Mouse (Mus musculus): Measurements from ENCODE around the gene Tubb5. TPM values are rescaled to one million over a fixed set of nuclear protein-coding genes. Genes with fewer than 3 reads are reported as not detected.
"Not testable (repeated sequence)": the region's sequence is repeated elsewhere in the genome, so short reads cannot be mapped to it uniquely, and the experiment has no call there.

Tubb5 gene
- polyA plus RNA-seq, 1 experiment from 2014 or later = 923 TPM

- peak within 1 kb of the TSS; percentile 66 for H3K27ac ChIP-seq (ENCODE audit: low read depth)
- H3K4me3 ChIP-seq (ENCODE audit: low read depth, low read length) = peak within 1 kb of the TSS; percentile 40
- H3K4me2 ChIP-seq (ENCODE audit: low read length) = peak within 1 kb of the TSS; percentile 70
- H3K9ac ChIP-seq (ENCODE audit: low read length) = peak within 1 kb of the TSS; percentile 75
- no peaks in the 10 kb centered on the region for H3K9me3 ChIP-seq (ENCODE audit: control insufficient read depth, low read length)
- DNase-seq (ENCODE audit: low spot score) (peak; percentile 98), ATAC-seq (replicated peaks; ENCODE audit: low FRiP score, low TSS enrichment, low read depth) (peak; percentile 86)
- H3K4me1 ChIP-seq (replicated peaks; ENCODE audit: control insufficient read depth, insufficient read depth, low read length) = peaks cover 9% of the 10 kb centered on the region
- no peaks in the 10 kb centered on the region for H3K27me3 ChIP-seq (replicated peaks; ENCODE audit: control insufficient read depth, insufficient read depth, low read length)
- H3K36me3 ChIP-seq (ENCODE audit: control insufficient read depth, insufficient read depth, low read length) = peaks cover 27% of the 10 kb centered on the region
- WGBS = under 1% methylated on average over 59 of the region's 59 CpGs
Observed at GRCm38 (mm10) chr17:35841076-35841950, 3.2 kb upstream of the Tubb5 start, which contains the start of gene Mdc1. Gene Mdc1, plus strand, starts transcription at chr17:35841515.

DNA sequence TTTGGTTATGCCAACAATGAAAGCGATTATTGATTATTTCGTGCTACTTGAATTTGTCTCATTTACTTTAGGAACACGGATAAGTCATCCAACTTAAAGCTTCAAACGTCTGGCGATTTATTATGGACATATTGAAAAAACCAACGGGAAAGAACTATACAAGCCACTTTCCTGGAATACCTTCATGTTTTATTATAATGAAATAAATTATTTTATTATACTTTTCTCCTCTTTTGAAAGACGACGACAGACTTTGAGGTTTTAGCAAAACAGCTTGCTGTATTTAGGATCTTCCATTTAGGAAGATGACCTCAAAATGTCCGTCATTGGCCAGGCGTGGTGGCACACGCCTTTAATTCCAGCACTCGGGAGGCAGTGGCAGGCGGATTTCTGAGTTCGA lies 2.5 kb upstream of the Tubb5 start:
- no peaks in the 10 kb centered on the region for H3K27me3 ChIP-seq (replicated peaks; ENCODE audit: control insufficient read depth, insufficient read depth, low read length)
- 52% methylated on average over 14 of the region's 14 CpGs for WGBS
- H3K9me3 ChIP-seq (ENCODE audit: control insufficient read depth, low read length) = no peaks in the 10 kb centered on the region
- H3K27ac ChIP-seq (ENCODE audit: low read depth) = peak overlapping the region; percentile 34; the same call in 1 of the 2 replicates
- H3K4me3 ChIP-seq (ENCODE audit: low read depth, low read length) = peak overlapping the region; percentile 40
- H3K36me3 ChIP-seq (ENCODE audit: control insufficient read depth, insufficient read depth, low read length) = peaks cover 27% of the 10 kb centered on the region
- peaks cover 14% of the 10 kb centered on the region for H3K4me1 ChIP-seq (replicated peaks; ENCODE audit: control insufficient read depth, insufficient read depth, low read length)
- no peak for DNase-seq (ENCODE audit: low spot score)
- no peak for ATAC-seq (replicated peaks; ENCODE audit: low FRiP score, low TSS enrichment, low read depth)
- peak overlapping the region; percentile 35; the same call in 1 of the 2 replicates for H3K9ac ChIP-seq (ENCODE audit: low read length)
- H3K4me2 ChIP-seq (ENCODE audit: low read length) = peak overlapping the region; percentile 70

- not testable (repeated sequence) for DNase-seq (ENCODE audit: low spot score); H3K27me3 ChIP-seq (replicated peaks; ENCODE audit: control insufficient read depth, insufficient read depth, low read length); ATAC-seq (replicated peaks; ENCODE audit: low FRiP score, low TSS enrichment, low read depth); H3K9me3 ChIP-seq (ENCODE audit: control insufficient read depth, low read length)
- H3K36me3 ChIP-seq (ENCODE audit: control insufficient read depth, insufficient read depth, low read length) = peaks cover 28% of the 10 kb centered on the region
- peak overlapping the region; percentile 69 for H3K4me3 ChIP-seq (ENCODE audit: low read depth, low read length)
- peak overlapping the region; percentile 92 for H3K9ac ChIP-seq (ENCODE audit: low read length)
- peak overlapping the region; percentile 97 for H3K27ac ChIP-seq (ENCODE audit: low read depth)
- H3K4me2 ChIP-seq (ENCODE audit: low read length) = peak overlapping the region; percentile 78
- H3K4me1 ChIP-seq (replicated peaks; ENCODE audit: control insufficient read depth, insufficient read depth, low read length) = peaks cover 28% of the 10 kb centered on the region
- 58% methylated on average over 3 of the region's 3 CpGs for WGBS
Observed at GRCm38 (mm10) chr17:35839002-35839401, 896 bp upstream of the Tubb5 start.

GRCm38 (mm10) chr17:35838570-35838969 lies 464 bp upstream of the Tubb5 start:
- H3K27me3 ChIP-seq (replicated peaks; ENCODE audit: control insufficient read depth, insufficient read depth, low read length) = no peaks in the 10 kb centered on the region
- H3K36me3 ChIP-seq (ENCODE audit: control insufficient read depth, insufficient read depth, low read length) = peaks cover 32% of the 10 kb centered on the region
- H3K27ac ChIP-seq (ENCODE audit: low read depth) = peak overlapping the region; percentile 97
- H3K4me2 ChIP-seq (ENCODE audit: low read length) = peak overlapping the region; percentile 78
- H3K9ac ChIP-seq (ENCODE audit: low read length) = peak overlapping the region; percentile 92
- ATAC-seq (replicated peaks; ENCODE audit: low FRiP score, low TSS enrichment, low read depth) = no peak
- no peak for DNase-seq (ENCODE audit: low spot score)
- H3K4me3 ChIP-seq (ENCODE audit: low read depth, low read length) = peak overlapping the region; percentile 69
- no peaks in the 10 kb centered on the region for H3K9me3 ChIP-seq (ENCODE audit: control insufficient read depth, low read length)
- whole genome bisulfite sequencing = 0% methylated on average over 5 of the region's 5 CpGs
- H3K4me1 ChIP-seq (replicated peaks; ENCODE audit: control insufficient read depth, insufficient read depth, low read length) = peaks cover 31% of the 10 kb centered on the region

DNA sequence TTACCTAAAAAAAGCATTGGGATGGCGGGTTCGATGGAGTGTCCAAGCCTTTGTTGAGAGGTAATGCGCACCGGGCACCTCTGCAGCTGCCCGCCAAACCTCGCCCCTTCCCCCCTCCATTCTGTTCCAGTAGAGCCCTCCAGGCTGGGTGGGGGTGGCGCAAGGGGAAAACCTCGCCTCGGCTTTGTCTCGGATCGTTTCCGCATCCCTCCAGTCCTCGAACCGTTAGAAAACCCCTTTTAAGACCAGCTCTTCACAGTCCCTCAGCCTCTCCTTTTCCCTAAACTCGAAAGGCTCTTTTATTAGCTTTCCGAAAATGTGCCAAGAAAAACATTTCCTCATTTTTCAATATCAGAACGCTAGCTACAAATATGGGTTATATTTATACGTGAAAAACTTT lies 619 bp downstream of the Tubb5 start:
- H3K36me3 ChIP-seq (ENCODE audit: control insufficient read depth, insufficient read depth, low read length) = peaks cover 43% of the 10 kb centered on the region
- peak overlapping the region; percentile 97 for H3K27ac ChIP-seq (ENCODE audit: low read depth)
- DNase-seq (ENCODE audit: low spot score) (peak; percentile 86), ATAC-seq (replicated peaks; ENCODE audit: low FRiP score, low TSS enrichment, low read depth) (no peak)
- peaks cover 31% of the 10 kb centered on the region for H3K4me1 ChIP-seq (replicated peaks; ENCODE audit: control insufficient read depth, insufficient read depth, low read length)
- WGBS = under 1% methylated on average over 18 of the region's 18 CpGs
- peak overlapping the region; percentile 92 for H3K9ac ChIP-seq (ENCODE audit: low read length)
- H3K9me3 ChIP-seq (ENCODE audit: control insufficient read depth, low read length) = no peaks in the 10 kb centered on the region
- peak overlapping the region; percentile 69 for H3K4me3 ChIP-seq (ENCODE audit: low read depth, low read length)
- peak overlapping the region; percentile 90 for H3K4me2 ChIP-seq (ENCODE audit: low read length)
- H3K27me3 ChIP-seq (replicated peaks; ENCODE audit: control insufficient read depth, insufficient read depth, low read length) = no peaks in the 10 kb centered on the region

DNA sequence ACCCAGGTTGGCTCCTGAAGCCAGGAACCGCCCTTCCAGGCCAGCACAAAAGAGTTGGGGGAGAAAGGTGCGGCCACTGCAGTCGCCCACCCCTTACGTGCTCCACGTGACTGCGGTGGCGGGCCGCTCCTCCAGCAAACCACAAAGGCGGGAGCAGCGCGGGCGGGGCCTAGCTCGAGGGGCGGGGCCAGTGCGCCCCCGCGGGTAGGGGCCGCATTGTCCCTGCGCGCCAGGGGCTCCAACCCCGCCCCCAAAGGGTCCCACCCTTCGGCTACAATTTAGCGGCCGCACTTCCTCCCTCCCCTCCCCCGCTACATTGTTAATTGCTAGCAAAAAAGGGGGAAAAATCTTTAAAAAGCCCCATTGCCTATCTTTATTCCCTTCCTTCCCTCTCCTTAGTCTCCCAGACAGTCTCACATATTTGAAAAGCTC lies 1.1 kb downstream of the Tubb5 start:
- ATAC-seq (replicated peaks; ENCODE audit: low FRiP score, low TSS enrichment, low read depth) (peak; percentile 34), DNase-seq (ENCODE audit: low spot score) (peak; percentile 95)
- under 1% methylated on average over 25 of the region's 25 CpGs for WGBS
- Histone ChIP-seq H3K9me3 (ENCODE audit: control insufficient read depth, low read length) (no peaks in the 10 kb centered on the region), H3K27ac (ENCODE audit: low read depth) (peak overlapping the region; percentile 97), H3K36me3 (ENCODE audit: control insufficient read depth, insufficient read depth, low read length) (peaks cover 45% of the 10 kb centered on the region), H3K4me2 (ENCODE audit: low read length) (peak overlapping the region; percentile 90), H3K4me1 (replicated peaks; ENCODE audit: control insufficient read depth, insufficient read depth, low read length) (peaks cover 31% of the 10 kb centered on the region), H3K27me3 (replicated peaks; ENCODE audit: control insufficient read depth, insufficient read depth, low read length) (no peaks in the 10 kb centered on the region), H3K9ac (ENCODE audit: low read length) (peak overlapping the region; percentile 92), H3K4me3 (ENCODE audit: low read depth, low read length) (peak overlapping the region; percentile 69)

DNA sequence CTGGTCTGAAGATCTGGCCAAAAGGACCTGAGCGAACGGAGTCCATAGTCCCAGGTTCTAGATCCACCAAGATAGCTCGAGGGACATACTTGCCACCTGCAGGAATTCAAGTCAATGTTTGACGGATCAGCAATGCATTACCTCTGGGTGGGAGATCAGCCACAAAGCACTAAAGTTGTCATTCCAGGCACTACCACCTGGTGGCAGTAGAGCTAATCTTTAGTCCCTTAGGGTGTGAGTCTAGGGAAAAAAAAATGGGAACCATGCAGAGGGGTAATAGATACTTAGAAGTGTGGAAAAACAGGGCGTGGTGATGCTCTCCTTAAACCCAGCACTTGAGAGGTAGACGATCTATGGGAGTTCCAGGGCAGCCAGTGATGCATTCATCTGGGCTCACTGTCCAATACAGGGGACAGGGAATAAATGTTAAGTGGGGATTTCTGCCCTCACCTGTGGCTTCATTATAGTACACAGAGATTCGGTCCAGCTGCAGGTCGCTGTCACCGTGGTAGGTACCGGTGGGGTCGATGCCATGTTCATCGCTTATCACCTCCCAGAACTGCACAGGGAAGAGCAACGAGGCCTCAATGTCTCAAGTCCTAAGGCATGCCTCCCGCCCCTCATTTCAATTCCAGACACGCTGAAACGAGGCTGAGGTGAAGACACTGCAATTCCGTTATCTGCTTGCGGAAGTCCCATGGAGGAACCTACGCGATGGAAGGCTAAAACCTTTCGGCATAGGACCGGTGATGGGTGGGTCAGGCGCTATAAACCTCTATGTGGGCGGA lies 1.7 kb downstream of the Tubb5 start:
- H3K4me2 ChIP-seq (ENCODE audit: low read length) = peak overlapping the region; percentile 90
- ATAC-seq (replicated peaks; ENCODE audit: low FRiP score, low TSS enrichment, low read depth) (no peak), DNase-seq (ENCODE audit: low spot score) (peak; percentile 91)
- peak overlapping the region; percentile 69 for H3K4me3 ChIP-seq (ENCODE audit: low read depth, low read length)
- peak overlapping the region; percentile 97 for H3K27ac ChIP-seq (ENCODE audit: low read depth)
- no peaks in the 10 kb centered on the region for H3K9me3 ChIP-seq (ENCODE audit: control insufficient read depth, low read length)
- 7% methylated on average over 24 of the region's 24 CpGs for WGBS
- peaks cover 31% of the 10 kb centered on the region for H3K4me1 ChIP-seq (replicated peaks; ENCODE audit: control insufficient read depth, insufficient read depth, low read length)
- peak overlapping the region; percentile 92 for H3K9ac ChIP-seq (ENCODE audit: low read length)
- H3K36me3 ChIP-seq (ENCODE audit: control insufficient read depth, insufficient read depth, low read length) = peaks cover 45% of the 10 kb centered on the region
- no peaks in the 10 kb centered on the region for H3K27me3 ChIP-seq (replicated peaks; ENCODE audit: control insufficient read depth, insufficient read depth, low read length)

DNA sequence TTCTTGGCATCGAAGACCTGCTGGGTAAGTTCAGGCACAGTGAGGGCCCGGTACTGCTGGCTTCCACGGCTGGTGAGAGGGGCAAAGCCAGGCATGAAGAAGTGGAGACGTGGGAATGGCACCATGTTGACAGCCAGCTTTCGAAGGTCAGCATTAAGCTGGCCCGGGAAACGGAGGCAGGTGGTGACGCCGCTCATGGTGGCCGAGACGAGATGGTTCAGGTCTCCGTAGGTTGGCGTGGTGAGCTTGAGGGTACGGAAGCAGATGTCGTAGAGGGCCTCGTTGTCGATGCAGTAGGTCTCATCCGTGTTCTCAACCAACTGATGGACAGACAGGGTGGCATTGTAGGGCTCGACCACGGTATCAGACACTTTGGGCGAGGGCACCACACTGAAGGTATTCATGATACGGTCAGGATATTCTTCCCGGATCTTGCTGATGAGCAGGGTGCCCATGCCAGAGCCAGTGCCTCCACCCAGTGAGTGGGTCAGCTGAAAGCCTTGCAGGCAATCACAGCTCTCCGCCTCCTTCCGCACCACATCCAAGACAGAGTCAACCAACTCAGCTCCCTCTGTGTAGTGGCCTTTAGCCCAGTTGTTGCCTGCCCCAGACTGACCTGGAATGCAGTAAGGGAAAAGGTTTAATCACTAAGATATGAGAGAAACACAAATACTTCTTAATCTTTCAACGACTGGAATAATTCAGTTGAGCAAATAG lies 2.5 kb downstream of the Tubb5 start:
- ATAC-seq (replicated peaks; ENCODE audit: low FRiP score, low TSS enrichment, low read depth) = no peak
- 72% methylated on average over 26 of the region's 26 CpGs for WGBS
- H3K36me3 ChIP-seq (ENCODE audit: control insufficient read depth, insufficient read depth, low read length) = peaks cover 45% of the 10 kb centered on the region

More for the DNA sequence above, 2.5 kb downstream of the Tubb5 start:
- Histone ChIP-seq H3K4me1 (replicated peaks; ENCODE audit: control insufficient read depth, insufficient read depth, low read length) (peaks cover 33% of the 10 kb centered on the region), H3K4me3 (ENCODE audit: low read depth, low read length) (peak overlapping the region; percentile 69), H3K9me3 (ENCODE audit: control insufficient read depth, low read length) (no peaks in the 10 kb centered on the region), H3K27ac (ENCODE audit: low read depth) (no peak overlapping the region; the same call in 1 of the 2 replicates), H3K9ac (ENCODE audit: low read length) (peak overlapping the region; percentile 92), H3K4me2 (ENCODE audit: low read length) (peak overlapping the region; percentile 90), H3K27me3 (replicated peaks; ENCODE audit: control insufficient read depth, insufficient read depth, low read length) (no peaks in the 10 kb centered on the region)
- no peak for DNase-seq (ENCODE audit: low spot score)
